Mouse (Mus musculus) spleen, postnatal 10 days (tissue): ENCODE measurements around the gene Dkc1.

Source experiments
- DNase-seq, 2 experiments: peaks; one replicate each; pipeline ENCODE4 v3.0.0; 2021 to 2022; ENCODE audit warnings: low spot score in 2 of 2

The Dkc1 gene

DNA sequence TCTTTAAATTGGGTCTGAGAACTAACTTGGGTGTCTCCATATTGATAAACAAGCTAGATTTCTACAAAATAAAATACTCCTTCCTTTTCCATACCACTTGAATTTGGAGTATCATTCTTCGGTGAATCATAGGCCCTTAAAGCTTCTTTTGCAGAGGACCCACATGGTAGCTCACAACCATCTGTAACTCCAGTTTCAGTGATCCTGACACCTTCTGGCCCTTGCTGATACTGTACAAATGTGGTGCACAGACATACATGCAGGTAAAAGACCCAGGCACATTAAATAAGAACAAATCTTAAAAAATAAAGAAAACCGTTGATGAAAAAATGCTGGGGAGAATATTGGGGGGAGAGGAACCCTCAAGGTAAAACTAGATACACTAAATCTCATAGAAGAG is 42.5 kb downstream of the Dkc1 start:
- no peak for DNase-seq

DNA sequence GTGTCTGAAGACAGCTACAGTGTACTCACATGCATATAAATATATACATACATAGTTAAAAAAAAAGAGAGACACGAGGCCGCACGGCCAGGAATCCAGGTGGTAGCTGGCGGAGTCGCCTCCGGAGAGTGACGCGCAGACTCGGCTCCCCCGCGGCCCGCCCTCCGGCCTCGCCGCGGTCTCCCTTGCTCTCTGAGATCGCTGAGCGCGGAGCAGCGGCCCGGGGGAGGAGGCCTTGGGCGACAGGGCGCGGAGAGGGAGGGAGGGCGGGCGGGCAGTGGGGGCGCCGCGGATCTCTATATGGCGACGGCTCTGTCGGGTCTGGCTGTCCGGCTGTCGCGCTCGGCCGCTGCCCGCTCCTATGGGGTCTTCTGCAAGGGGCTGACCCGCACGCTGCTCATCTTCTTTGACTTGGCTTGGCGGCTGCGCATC is 47.5 kb downstream of the Dkc1 start:
- peak in 1 of 2 experiments; percentile 45 for DNase-seq

DNA sequence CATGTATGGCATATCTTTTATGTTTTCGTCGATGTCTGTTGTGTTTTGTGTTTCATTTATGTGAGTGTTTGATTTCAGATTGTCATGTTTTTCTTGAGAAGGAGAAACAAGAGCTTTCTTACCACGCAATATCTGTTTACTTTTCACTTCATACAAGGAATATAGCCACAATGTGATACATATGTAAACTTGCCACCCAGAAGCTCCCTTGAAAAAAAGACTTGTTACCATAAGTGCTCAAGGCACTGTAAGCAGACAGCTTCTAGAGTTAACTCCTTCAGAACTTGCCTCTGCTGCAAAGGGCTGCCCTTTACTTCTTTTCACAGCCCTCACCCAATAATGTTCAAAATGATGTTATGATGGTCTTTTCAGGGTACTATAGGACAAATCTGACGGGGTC is 52.8 kb downstream of the Dkc1 start:
- no peak for DNase-seq

DNA sequence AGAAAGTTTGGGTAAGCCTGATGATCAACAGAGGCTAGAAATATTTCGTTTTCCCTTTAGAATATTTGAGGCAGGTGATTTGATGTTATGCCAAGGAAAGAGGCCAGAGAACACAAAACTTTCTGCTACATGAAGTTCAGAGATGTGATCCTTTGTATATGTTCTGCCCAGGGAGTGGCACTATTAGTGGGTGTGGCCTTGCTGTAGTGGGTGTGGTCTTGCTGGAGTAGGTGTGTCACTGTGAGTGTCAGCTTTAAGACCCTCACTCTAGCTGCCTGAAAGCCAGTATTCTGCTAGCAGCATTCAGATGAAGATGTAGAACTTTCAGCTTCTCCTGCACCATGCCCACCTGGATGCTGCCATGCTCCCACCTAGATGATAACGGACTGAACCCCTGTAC is 54.6 kb downstream of the Dkc1 start:
- no peak for DNase-seq

- no peak for DNase-seq
Observed at GRCm38 (mm10) chrX:75152249-75152648, 56.6 kb downstream of the Dkc1 start.

DNA sequence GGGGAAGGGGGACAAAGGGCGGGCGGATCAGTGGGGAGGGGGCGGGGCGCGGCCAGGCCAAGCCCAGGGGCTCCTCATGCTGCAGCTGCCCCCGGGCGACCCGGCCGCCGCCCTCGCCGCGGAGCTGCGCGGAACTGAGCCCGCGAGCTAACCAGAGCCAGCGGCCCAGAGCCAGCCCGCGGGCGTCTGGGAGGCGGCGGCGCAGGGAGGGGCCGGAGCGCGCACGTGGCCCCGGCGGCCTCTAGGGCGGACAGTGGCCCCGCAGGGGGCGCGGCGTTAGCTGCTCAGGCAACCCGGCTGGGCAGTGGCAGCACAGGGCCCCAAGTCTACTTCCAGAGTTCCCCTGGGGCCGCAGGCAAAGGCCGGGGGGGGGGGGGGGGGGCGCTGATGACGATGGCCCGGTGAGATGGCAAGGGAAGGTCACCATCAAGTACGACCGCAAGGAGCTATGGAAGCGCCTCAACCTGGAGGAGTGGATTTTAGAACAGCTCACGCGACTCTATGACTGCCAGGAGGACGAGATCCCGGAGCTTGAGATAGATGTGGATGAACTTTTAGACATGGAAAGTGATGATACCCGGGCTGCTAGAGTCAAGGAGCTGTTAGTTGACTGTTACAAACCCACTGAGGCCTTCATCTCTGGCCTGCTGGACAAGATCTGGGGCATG is 60.1 kb downstream of the Dkc1 start:
- peak in 1 of 2 experiments; percentile 46 for DNase-seq
